Mouse (Mus musculus) stomach, embryonic 14.5 days (tissue): ENCODE measurements around the gene Ncan. TPM values are rescaled to one million over a fixed set of nuclear protein-coding genes. Genes with fewer than 3 reads are reported as not detected.

Source experiments
- ATAC-seq: fragments of 200-750 bp; cut with Nextera tagmentation; 2 replicates; pipeline ENCODE4 v1.8.0; 2017; ENCODE audit warnings: low read depth, moderate TSS enrichment; ENCODE audit not compliant: insufficient number of reproducible peaks, insufficient read depth, low FRiP score
- H3K27ac ChIP-seq: fragments of 300-500 bp; sonication (generic); 2 replicates; pipeline ENCODE4 v1.5.1; 2014; ENCODE audit warnings: mild to moderate bottlenecking, low read length, moderate library complexity, mixed read lengths
- H3K27me3 ChIP-seq: fragments of 300-500 bp; sonication (generic); 2 replicates; pipeline ENCODE4 v1.6.1; 2014; ENCODE audit warnings: low read length, control low read depth, mixed read lengths; ENCODE audit not compliant: control insufficient read depth, insufficient read depth
- H3K36me3 ChIP-seq: fragments of 300-500 bp; sonication (generic); 2 replicates; pipeline ENCODE4 v1.6.1; 2014; ENCODE audit warnings: mild to moderate bottlenecking, control low read depth, low read length, moderate library complexity, mixed read lengths; ENCODE audit not compliant: control insufficient read depth, insufficient read depth
- H3K4me1 ChIP-seq: fragments of 300-500 bp; sonication (generic); 2 replicates; pipeline ENCODE4 v1.6.1; 2014; ENCODE audit warnings: low read length, control low read depth, mixed read lengths; ENCODE audit not compliant: control insufficient read depth, insufficient read depth
- H3K4me2 ChIP-seq: fragments of 300-500 bp; sonication (generic); replicated peaks from 2 replicates; pipeline ENCODE4 v1.6.1; 2014; ENCODE audit warnings: low read depth, low read length, control low read depth
- H3K4me3 ChIP-seq: fragments of 300-500 bp; sonication (generic); 2 replicates; pipeline ENCODE4 v1.5.1; 2014; ENCODE audit warnings: low read depth, low read length, control low read depth
- H3K9ac ChIP-seq: fragments of 300-500 bp; sonication (generic); replicated peaks from 2 replicates; pipeline ENCODE4 v1.6.1; 2014; ENCODE audit warnings: low read depth, mild to moderate bottlenecking, control low read depth, low read length, moderate library complexity, mixed read lengths
- H3K9me3 ChIP-seq: fragments of 300-500 bp; sonication (generic); 2 replicates; pipeline ENCODE4 v1.6.1; 2016; ENCODE audit warnings: low read depth, low read length, control low read depth; ENCODE audit not compliant: control insufficient read depth
- WGBS: fragments of 180-500 bp; shearing (Covaris S2); extraction: QIAGEN DNeasy Blood & Tissue Kit; methylation state at CpG from one replicate; pipeline ENCODE4 v1.1.7; 2014; 5-methylcytosine and 5-hydroxymethylcytosine counted together
- polyA plus RNA-seq: library from polyadenylated mRNA; unstranded; fragments of >200 nt; fragmentation: Nextera tagmentation; extraction: Ambion mirVana; gene quantifications from 2 replicates; pipeline ENCODE4 v1.2.1, GENCODE M21; 2014

The Ncan gene
- polyA plus RNA-seq, 1 experiment from 2014 or later: 2.1 TPM

DNA sequence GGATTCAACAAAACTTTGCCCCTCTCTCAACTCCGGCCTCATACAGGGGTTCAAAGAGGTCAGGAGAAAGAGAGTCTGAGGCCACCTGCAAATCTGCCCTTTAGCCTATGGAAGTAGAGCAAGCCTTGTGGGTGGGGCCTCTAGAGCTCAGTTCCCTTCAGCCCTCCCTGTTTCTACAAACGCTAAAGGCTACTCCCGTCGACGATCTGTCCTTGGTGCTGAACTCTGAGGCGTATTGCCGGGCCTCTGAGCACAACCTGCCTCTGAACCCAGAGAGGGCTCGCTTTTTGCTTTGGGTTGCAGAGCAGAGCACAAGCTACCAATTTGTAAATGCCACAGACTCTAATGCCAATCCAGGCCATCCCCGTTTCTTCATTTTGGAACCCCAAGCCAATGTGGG, 3.1 kb downstream of the Ncan start:
- H3K36me3 ChIP-seq: no peaks in the 10 kb centered on the region
- H3K27ac ChIP-seq: no peak overlapping the region
- no peak overlapping the region for H3K4me3 ChIP-seq
- no peak overlapping the region for H3K4me2 ChIP-seq
- WGBS: 9% methylated on average over 9 of the region's 9 CpGs
- H3K4me1 ChIP-seq: no peaks in the 10 kb centered on the region
- H3K9ac ChIP-seq: no peak overlapping the region
- ATAC-seq: no peak
- peaks cover 35% of the 10 kb centered on the region for H3K27me3 ChIP-seq
- H3K9me3 ChIP-seq: no peaks in the 10 kb centered on the region

DNA sequence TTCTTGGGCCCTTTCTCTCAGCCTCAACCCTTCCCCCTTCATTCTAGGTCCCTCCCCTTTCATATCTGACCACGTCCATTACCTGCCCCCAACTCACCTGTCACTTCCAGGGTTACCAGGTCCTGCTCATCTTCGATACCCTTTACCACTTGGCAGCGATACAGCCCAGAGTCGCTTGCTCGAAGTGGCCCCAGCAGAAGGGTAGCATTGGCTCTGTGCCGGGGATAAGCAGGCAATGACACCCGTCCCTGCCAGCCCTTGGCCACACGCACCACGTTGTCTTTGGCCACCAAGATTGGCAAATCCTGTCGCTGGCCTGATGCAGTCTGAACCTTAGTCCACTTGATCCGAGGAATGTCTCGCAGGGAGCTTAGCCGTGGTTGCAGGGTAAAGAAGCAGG, 5.8 kb downstream of the Ncan start:
- Histone ChIP-seq H3K4me1 (no peaks in the 10 kb centered on the region), H3K9ac (no peak overlapping the region), H3K27me3 (peaks cover 54% of the 10 kb centered on the region), H3K36me3 (no peaks in the 10 kb centered on the region), H3K4me2 (no peak overlapping the region), H3K27ac (no peak overlapping the region), H3K4me3 (no peak overlapping the region), H3K9me3 (no peaks in the 10 kb centered on the region)
- ATAC-seq: no peak
- 72% methylated on average over 13 of the region's 13 CpGs for WGBS

DNA sequence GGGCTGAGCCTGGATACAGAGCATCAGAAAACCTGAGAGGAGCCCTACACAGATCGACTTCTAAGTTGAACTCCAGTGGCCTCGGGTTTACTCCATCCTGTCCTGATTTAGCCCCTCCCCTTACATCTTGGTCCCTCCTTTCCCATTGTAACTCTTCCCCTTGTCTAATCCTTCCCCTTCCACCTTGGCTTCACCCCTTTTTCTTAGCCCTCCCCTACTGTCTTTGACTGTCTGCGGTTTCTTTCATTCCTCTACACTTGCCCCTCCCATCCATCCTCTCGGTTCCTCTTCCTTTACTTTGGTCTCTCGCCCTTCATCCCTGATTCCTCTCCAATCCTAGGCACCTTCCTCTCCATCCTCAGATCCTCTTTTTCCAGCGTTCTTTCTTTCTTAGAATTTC, 6.2 kb downstream of the Ncan start:
- H3K9ac ChIP-seq: no peak overlapping the region
- no peaks in the 10 kb centered on the region for H3K9me3 ChIP-seq
- 24% methylated on average over 6 of the region's 6 CpGs for WGBS
- H3K4me2 ChIP-seq: no peak overlapping the region
- no peak overlapping the region for H3K27ac ChIP-seq
- H3K27me3 ChIP-seq: peaks cover 50% of the 10 kb centered on the region
- H3K36me3 ChIP-seq: no peaks in the 10 kb centered on the region
- no peaks in the 10 kb centered on the region for H3K4me1 ChIP-seq
- ATAC-seq: no peak
- no peak overlapping the region for H3K4me3 ChIP-seq

DNA sequence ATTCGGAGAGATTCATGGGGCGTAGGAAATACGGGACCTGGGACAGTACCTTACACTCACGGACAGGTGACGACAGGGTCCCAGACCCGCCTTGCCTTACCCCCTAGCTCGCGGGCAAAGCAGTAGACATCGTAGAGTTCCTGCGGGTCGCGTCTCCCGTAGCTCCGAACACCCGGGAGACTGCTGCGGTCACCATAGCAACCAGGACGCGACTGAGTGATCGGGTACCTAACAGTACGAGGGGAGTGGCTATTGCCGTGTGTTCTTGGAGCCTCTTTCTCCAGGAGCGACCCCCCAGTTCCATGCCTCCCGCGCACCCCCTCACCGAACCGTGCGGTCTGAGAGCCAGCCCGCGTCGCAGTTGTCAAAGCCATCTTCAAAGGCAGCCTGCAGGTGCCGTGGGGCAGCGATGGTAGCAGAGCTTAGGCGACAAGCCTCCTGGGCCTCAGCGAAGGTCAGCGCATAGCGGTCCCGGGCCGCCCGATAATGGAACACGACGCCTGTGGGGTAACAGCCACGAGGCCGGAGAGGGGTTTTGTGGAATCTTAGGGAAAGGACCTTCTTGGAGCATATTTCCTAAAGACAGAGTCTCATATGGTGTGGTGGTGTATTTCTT, 8.2 kb downstream of the Ncan start:
- Histone ChIP-seq H3K4me2 (no peak overlapping the region), H3K36me3 (no peaks in the 10 kb centered on the region), H3K4me3 (no peak overlapping the region), H3K9me3 (no peaks in the 10 kb centered on the region), H3K27ac (no peak overlapping the region), H3K4me1 (no peaks in the 10 kb centered on the region), H3K9ac (no peak overlapping the region), H3K27me3 (peaks cover 40% of the 10 kb centered on the region)
- no peak for ATAC-seq
- 9% methylated on average over 43 of the region's 43 CpGs for WGBS

DNA sequence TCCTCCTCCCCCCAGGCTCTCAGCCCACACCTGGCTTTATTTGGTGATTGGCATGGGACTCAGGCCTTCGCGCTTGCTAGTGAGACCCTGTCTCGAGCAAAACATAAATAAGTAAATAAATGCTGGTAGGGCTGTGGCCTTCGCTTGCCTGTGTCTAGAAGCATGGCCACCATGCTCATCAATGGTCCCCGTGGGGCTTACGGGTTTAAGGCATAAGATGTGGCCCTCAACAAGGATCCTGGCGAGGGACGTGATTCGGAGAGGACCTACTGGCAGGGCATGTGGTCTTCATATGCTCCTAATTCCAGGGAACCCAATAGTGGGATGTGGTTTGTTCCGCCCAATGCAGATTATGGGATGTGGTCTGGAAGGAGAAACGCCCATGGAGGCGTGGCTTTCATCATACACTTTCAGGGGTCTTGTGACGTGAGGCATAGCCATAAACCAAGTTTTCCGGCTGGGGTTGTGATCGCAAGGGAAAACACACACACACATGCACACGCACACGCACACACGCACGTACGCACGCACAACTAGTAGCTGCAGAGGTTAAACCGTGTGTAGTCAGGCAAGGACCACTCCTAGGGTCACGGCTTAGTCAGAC, 9.4 kb downstream of the Ncan start:
- no peaks in the 10 kb centered on the region for H3K9me3 ChIP-seq
- WGBS: 46% methylated on average over 23 of the region's 23 CpGs
- H3K9ac ChIP-seq: no peak overlapping the region
- no peak for ATAC-seq
- no peak overlapping the region for H3K27ac ChIP-seq
- no peaks in the 10 kb centered on the region for H3K4me1 ChIP-seq
- no peak overlapping the region for H3K4me3 ChIP-seq
- no peaks in the 10 kb centered on the region for H3K36me3 ChIP-seq
- no peak overlapping the region for H3K4me2 ChIP-seq
- H3K27me3 ChIP-seq: peaks cover 40% of the 10 kb centered on the region

DNA sequence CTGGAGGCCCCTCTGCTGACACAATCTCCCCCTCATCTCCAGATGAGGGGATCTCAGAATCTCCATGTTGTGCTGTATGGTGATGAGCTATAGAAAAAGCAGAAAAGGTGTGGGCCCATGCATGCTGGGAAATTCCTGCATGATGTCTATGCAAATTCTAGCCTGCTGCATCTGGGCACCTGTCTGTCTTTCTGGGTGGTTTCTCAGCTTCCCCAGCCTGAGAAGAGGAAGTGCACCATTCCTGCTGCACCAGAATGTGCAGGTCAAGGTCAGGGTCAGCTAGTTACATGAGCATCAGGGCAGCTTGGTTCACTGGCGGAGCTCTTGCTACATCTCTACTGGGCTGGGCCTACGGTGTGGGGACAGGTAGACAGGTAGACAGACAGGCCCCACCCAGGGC, 10.2 kb downstream of the Ncan start:
- no peak for ATAC-seq
- Histone ChIP-seq H3K27me3 (peaks cover 40% of the 10 kb centered on the region), H3K9me3 (no peaks in the 10 kb centered on the region), H3K4me2 (no peak overlapping the region), H3K27ac (no peak overlapping the region), H3K9ac (no peak overlapping the region), H3K4me3 (no peak overlapping the region), H3K36me3 (no peaks in the 10 kb centered on the region), H3K4me1 (no peaks in the 10 kb centered on the region)
- 72% methylated on average over 2 of the region's 2 CpGs for WGBS

DNA sequence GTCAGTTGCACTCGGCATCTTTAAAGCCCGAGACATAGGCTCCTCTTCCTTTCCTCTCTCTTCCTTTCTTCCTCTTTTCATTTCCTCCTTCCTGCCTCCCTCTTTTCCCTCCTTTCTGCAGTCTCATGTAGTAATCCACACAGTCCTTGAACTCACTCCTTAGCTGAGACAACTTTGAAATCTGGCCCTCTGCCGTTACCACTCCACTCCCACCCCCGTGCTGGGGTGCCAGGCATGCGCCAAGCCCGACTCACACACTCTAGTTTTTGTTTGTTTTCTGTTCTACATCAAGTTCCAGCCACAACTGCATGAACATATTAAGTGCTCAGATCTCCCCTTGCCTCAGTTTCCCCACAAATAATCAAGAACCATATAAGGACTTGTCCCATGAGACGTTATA, 15.8 kb downstream of the Ncan start:
- Histone ChIP-seq H3K27ac (no peak overlapping the region), H3K36me3 (no peaks in the 10 kb centered on the region), H3K9ac (no peak overlapping the region), H3K4me1 (no peaks in the 10 kb centered on the region), H3K4me3 (no peak overlapping the region), H3K9me3 (no peaks in the 10 kb centered on the region), H3K4me2 (no peak overlapping the region), H3K27me3 (no peaks in the 10 kb centered on the region)
- WGBS: 79% methylated on average over 7 of the region's 7 CpGs
- ATAC-seq: no peak

DNA sequence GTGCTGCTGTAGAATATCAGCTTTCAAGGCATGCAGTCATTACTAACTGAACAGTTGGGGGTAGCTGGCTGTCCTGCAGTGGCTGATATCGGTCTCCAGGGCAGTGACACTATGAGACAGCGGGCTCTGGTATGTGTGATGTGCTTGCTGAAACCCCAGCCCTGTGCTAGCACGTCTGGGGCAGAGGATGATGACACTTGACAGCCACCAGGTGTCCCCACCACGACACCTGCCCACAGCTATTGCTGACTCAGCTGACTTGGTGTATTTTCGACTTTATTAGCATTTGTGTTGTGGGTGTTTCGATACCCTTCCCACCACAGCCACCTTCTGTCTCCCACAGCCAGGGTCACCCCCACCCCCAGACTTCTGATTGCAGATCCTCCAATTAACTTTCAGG, 16.2 kb downstream of the Ncan start:
- Histone ChIP-seq H3K4me3 (no peak overlapping the region), H3K4me2 (no peak overlapping the region), H3K9me3 (no peaks in the 10 kb centered on the region), H3K4me1 (no peaks in the 10 kb centered on the region), H3K9ac (no peak overlapping the region), H3K27me3 (no peaks in the 10 kb centered on the region), H3K36me3 (no peaks in the 10 kb centered on the region), H3K27ac (no peak overlapping the region)
- ATAC-seq: no peak; the same call in 1 of the 2 replicates
- WGBS: 12% methylated on average over 6 of the region's 6 CpGs

DNA sequence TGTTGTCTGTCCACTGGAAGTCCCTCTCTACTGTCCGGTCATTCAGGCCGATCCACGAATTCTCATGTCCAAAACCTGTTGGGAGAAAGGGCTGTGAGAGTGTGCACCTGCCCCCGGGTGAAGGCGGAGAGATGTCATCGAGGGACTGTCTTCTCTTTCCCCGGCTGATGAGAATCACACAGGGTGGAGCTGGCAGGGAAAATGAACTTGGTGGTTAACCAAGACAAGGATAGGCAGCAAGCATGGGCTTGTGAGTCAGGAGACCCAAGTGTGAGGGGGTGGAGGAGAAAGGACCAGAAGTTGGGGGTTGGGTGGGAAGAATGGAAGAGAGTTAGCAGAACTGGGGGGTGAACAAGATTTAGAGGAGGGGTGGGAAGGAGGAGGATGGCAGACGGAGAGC, 20.4 kb downstream of the Ncan start:
- H3K4me1 ChIP-seq: no peaks in the 10 kb centered on the region
- H3K4me3 ChIP-seq: no peak overlapping the region
- H3K9me3 ChIP-seq: no peaks in the 10 kb centered on the region
- H3K9ac ChIP-seq: no peak overlapping the region
- H3K36me3 ChIP-seq: no peaks in the 10 kb centered on the region
- H3K27ac ChIP-seq: no peak overlapping the region
- no peaks in the 10 kb centered on the region for H3K27me3 ChIP-seq
- ATAC-seq: no peak
- WGBS: 77% methylated on average over 8 of the region's 8 CpGs
- H3K4me2 ChIP-seq: no peak overlapping the region
